In the genomic region with DNA sequence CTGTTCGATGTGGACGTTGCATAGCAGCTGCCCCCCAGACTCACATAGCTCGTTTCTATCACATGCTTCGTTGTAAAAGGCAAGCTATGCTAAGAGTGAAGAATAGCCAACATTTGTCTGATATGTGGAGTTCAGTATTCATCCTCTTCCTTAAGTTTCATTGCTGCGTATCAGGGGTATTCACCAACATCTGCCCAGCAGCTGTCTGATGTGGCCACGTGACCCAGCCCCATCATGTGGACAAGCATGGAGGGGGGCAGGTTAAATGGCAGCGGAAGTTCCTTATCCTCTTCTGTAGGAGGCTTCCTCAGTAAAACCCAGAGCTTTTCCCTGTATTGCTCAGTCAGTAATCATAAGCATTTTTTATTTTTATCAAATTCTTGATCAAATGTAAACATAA, we compare ENCODE assay signal across 21 mouse cellular contexts. TPM values are rescaled to one million over a fixed set of nuclear protein-coding genes. Genes with fewer than 3 reads are reported as not detected.
DNase-seq lines count a peak whose midpoint lies in the region; ATAC-seq and TF ChIP-seq lines count a peak whose summit lies in the region.
"Had no signal": no experiment of that assay in that cellular context is flagged by ENCODE, and none has a peak within 500 bp of the region (broad histone marks: within the 10 kb centered on the region; RNA-seq: fewer than 3 reads in every experiment).

No protein-coding gene starts in this region.

- no peaks in the 10 kb centered on the region for H3K36me3 ChIP-seq in lung, embryonic 16.5 days (ENCODE audit: control insufficient read depth, insufficient read depth, low read length)
- no peaks in the 10 kb centered on the region for H3K36me3 ChIP-seq in hindbrain, embryonic 11.5 days (ENCODE audit: control insufficient read depth, insufficient read depth, low read length)
- H3K36me3 ChIP-seq in midbrain, postnatal 0 days (ENCODE audit: insufficient read depth, low read length): no peaks in the 10 kb centered on the region; the same call in 1 of the 2 replicates
- H3K36me3 ChIP-seq: forebrain, embryonic 15.5 days; liver, embryonic 13.5 days had no signal

- WGBS in lung, embryonic 16.5 days: 55% methylated on average over 7 of the region's 7 CpGs
- 69% methylated on average over 7 of the region's 7 CpGs for WGBS in hindbrain, embryonic 11.5 days
- 75% methylated on average over 7 of the region's 7 CpGs for WGBS in midbrain, postnatal 0 days

- no peaks in the 10 kb centered on the region for H3K27me3 ChIP-seq in lung, embryonic 16.5 days (ENCODE audit: control insufficient read depth, insufficient read depth, low read depth, low read length)
- H3K27me3 ChIP-seq in hindbrain, embryonic 11.5 days (ENCODE audit: control insufficient read depth, insufficient read depth, low read length): no peaks in the 10 kb centered on the region
- no peaks in the 10 kb centered on the region for H3K27me3 ChIP-seq in midbrain, postnatal 0 days (ENCODE audit: insufficient read depth, low read length)
- H3K27me3 ChIP-seq: embryonic facial prominence, embryonic 15.5 days; forebrain, embryonic 15.5 days; liver, embryonic 13.5 days; Patski had no signal

- peak; percentile 51 for DNase-seq in embryo, embryonic 10 days (ENCODE audit: low spot score)
- DNase-seq in embryo, embryonic 9.5 days (ENCODE audit: extremely low spot score): no peak
- DNase-seq in lung, postnatal 25 days (ENCODE audit: low spot score): no peak
- no peak for DNase-seq in hindbrain, embryonic 11.5 days (ENCODE audit: low spot score)
- no peak for DNase-seq in midbrain, postnatal 0 days (ENCODE audit: low spot score)
- DNase-seq in spleen, adult 18-20 months: no peak
- DNase-seq in heart, adult 8-10 months (ENCODE audit: low spot score): no peak
- DNase-seq: cerebellum, adult 9-10 months; kidney, adult 11 months; layer of hippocampus, adult 9-11 months; liver, embryonic 13.5 days; thymus, postnatal 4 days had no signal

- no peak overlapping the region for H3K27ac ChIP-seq in lung, embryonic 16.5 days (ENCODE audit: low read length)
- no peak overlapping the region for H3K27ac ChIP-seq in hindbrain, embryonic 11.5 days (ENCODE audit: low read depth, low read length)
- H3K27ac ChIP-seq in midbrain, postnatal 0 days (ENCODE audit: low read depth, low read length): peak overlapping the region; percentile 43; the same call in 1 of the 2 replicates
- H3K27ac ChIP-seq: embryonic facial prominence, embryonic 15.5 days; forebrain, embryonic 15.5 days; liver, embryonic 13.5 days; macrophage had no signal

- no peak overlapping the region for H3K4me3 ChIP-seq in lung, embryonic 16.5 days (ENCODE audit: low read length)
- no peak overlapping the region for H3K4me3 ChIP-seq in hindbrain, embryonic 11.5 days (ENCODE audit: low read depth, low read length)
- H3K4me3 ChIP-seq in midbrain, postnatal 0 days (ENCODE audit: low read depth, low read length): no peak overlapping the region
- H3K4me3 ChIP-seq: embryonic facial prominence, embryonic 15.5 days; forebrain, embryonic 15.5 days; liver, embryonic 13.5 days had no signal

- no peak overlapping the region for H3K9ac ChIP-seq in lung, embryonic 16.5 days (ENCODE audit: low read length)
- H3K9ac ChIP-seq in hindbrain, embryonic 11.5 days (ENCODE audit: low read depth, low read length): no peak overlapping the region
- H3K9ac ChIP-seq in midbrain, postnatal 0 days (replicated peaks; ENCODE audit: low read length, poor library complexity, severe bottlenecking): no peak overlapping the region
- H3K9ac ChIP-seq: embryonic facial prominence, embryonic 15.5 days; forebrain, embryonic 15.5 days; liver, embryonic 13.5 days had no signal

- no peaks in the 10 kb centered on the region for H3K9me3 ChIP-seq in lung, embryonic 16.5 days (ENCODE audit: control insufficient read depth, low read length)
- no peaks in the 10 kb centered on the region for H3K9me3 ChIP-seq in hindbrain, embryonic 11.5 days (ENCODE audit: control insufficient read depth, low read length)
- H3K9me3 ChIP-seq in midbrain, postnatal 0 days (ENCODE audit: low read length): no peaks in the 10 kb centered on the region
- H3K9me3 ChIP-seq: embryonic facial prominence, embryonic 15.5 days; forebrain, embryonic 15.5 days; liver, embryonic 13.5 days had no signal

- H3K4me1 ChIP-seq in lung, embryonic 16.5 days (replicated peaks; ENCODE audit: control insufficient read depth, insufficient read depth, low read length): no peaks in the 10 kb centered on the region
- H3K4me1 ChIP-seq in hindbrain, embryonic 11.5 days (replicated peaks; ENCODE audit: control insufficient read depth, insufficient read depth, low read length): peaks cover 5% of the 10 kb centered on the region
- peaks cover 5% of the 10 kb centered on the region; the same call in 1 of the 2 replicates for H3K4me1 ChIP-seq in midbrain, postnatal 0 days (ENCODE audit: insufficient read depth, low read length)
- H3K4me1 ChIP-seq: liver, embryonic 13.5 days had no signal

- no peak for TF ChIP-seq CTCF in midbrain, postnatal 0 days (IDR thresholded peaks at IDR 0.05)

- H3K4me2 ChIP-seq in lung, embryonic 16.5 days (ENCODE audit: low read depth, low read length): no peak overlapping the region
- H3K4me2 ChIP-seq in hindbrain, embryonic 11.5 days (replicated peaks; ENCODE audit: low read depth, low read length): no peak overlapping the region
- no peak overlapping the region for H3K4me2 ChIP-seq in midbrain, postnatal 0 days (ENCODE audit: low read depth, low read length, poor library complexity, severe bottlenecking)
- H3K4me2 ChIP-seq: embryonic facial prominence, embryonic 15.5 days; forebrain, embryonic 15.5 days; liver, embryonic 13.5 days had no signal

- ATAC-seq in lung, embryonic 16.5 days (ENCODE audit: low read depth): peak; percentile 32; the same call in 1 of the 2 replicates
- ATAC-seq in hindbrain, embryonic 11.5 days (ENCODE audit: low FRiP score): 0 out of 2 replicates have a peak, but pooled peaks have one; percentile 12
- ATAC-seq in midbrain, postnatal 0 days (ENCODE audit: low FRiP score): no peak
- ATAC-seq: Patski had no signal

RNA-seq across cellular contexts. Expression of gene Abcg8, which starts 18.3 kb away (rescaled TPM):
- polyA plus RNA-seq in lung, embryonic 16.5 days (2015; fragmentation: Nextera tagmentation; extraction: Ambion mirVana): not detected in 2 replicates
- 0.28 and 0.42 TPM in 2 replicates for polyA plus RNA-seq in hindbrain, embryonic 11.5 days (2014; fragmentation: Nextera tagmentation; extraction: Ambion mirVana)
- total RNA-seq in midbrain, postnatal 0 days (2014; rRNA removed): not detected in 2 replicates
- polyA plus RNA-seq in midbrain, postnatal 0 days (2015; fragmentation: Nextera tagmentation; extraction: Ambion mirVana): 0.06 TPM in 1 of 2 replicates, not detected in the other
- under 1 TPM in 1 of 4 experiments, not detected in 3; 0.16 TPM for total RNA-seq in heart, adult 8-10 months (2022)
- total RNA-seq: adrenal gland, adult 18-20 months; heart, postnatal 25 days had no signal
- polyA plus RNA-seq: macrophage had no signal

RNA-seq across cellular contexts. Expression of gene Abcg5, which starts 25.0 kb away (rescaled TPM):
- 0.21 and 0.45 TPM in 2 replicates for polyA plus RNA-seq in lung, embryonic 16.5 days (2015; fragmentation: Nextera tagmentation; extraction: Ambion mirVana)
- polyA plus RNA-seq in hindbrain, embryonic 11.5 days (2014; fragmentation: Nextera tagmentation; extraction: Ambion mirVana): 2.2 and 3.0 TPM in 2 replicates
- total RNA-seq in midbrain, postnatal 0 days (2014; rRNA removed): 2.9 and 3.0 TPM in 2 replicates
- 1.2 and 1.3 TPM in 2 replicates for polyA plus RNA-seq in midbrain, postnatal 0 days (2015; fragmentation: Nextera tagmentation; extraction: Ambion mirVana)
- not detected for total RNA-seq in heart, adult 8-10 months (2022)
- total RNA-seq: adrenal gland, adult 18-20 months; gastrocnemius, adult 8-10 months; heart, postnatal 25 days; left cerebral cortex, postnatal 14 days had no signal
- polyA plus RNA-seq: macrophage, Patski had no signal

RNA-seq across cellular contexts. Expression of gene Dync2li1, which starts 31.5 kb away (rescaled TPM):
- polyA plus RNA-seq in lung, embryonic 16.5 days (2015; fragmentation: Nextera tagmentation; extraction: Ambion mirVana): 43.7 and 46.9 TPM in 2 replicates
- 36.0 and 38.2 TPM in 2 replicates for polyA plus RNA-seq in hindbrain, embryonic 11.5 days (2014; fragmentation: Nextera tagmentation; extraction: Ambion mirVana)
- total RNA-seq in midbrain, postnatal 0 days (2014; rRNA removed): 18.3 and 19.6 TPM in 2 replicates
- 36.1 and 37.7 TPM in 2 replicates for polyA plus RNA-seq in midbrain, postnatal 0 days (2015; fragmentation: Nextera tagmentation; extraction: Ambion mirVana)
- total RNA-seq in heart, adult 8-10 months (2022): 1 to 10 TPM; 2.5 to 4.9 (median 3.2) TPM
